Mouse (Mus musculus): ENCODE measurements around the gene Heca. TPM values are rescaled to one million over a fixed set of nuclear protein-coding genes. Genes with fewer than 3 reads are reported as not detected.

Gene Heca
- total and polyA plus RNA-seq, 3 experiments: 5.7 to 66.9 (median 10.5) TPM

DNA sequence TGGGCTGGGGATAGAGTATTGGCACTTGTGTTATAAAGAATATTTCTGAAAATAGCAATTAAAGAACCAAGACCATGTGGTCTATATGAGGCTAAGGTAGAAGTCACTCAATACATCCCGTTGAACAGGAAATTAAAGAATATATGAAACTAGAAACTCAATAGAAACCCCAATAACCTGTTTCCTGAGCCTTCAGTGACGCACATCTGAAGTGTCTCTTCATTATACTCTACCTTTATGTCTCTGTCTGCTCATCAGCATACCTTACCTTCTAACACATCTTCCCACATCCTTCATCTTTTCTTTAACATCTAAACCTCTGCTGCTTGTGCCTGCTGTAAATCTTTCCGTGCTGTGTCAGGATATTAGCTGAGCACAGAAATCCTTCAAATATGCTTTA is 67.8 kb downstream of the Heca start:
- H3K4me1 ChIP-seq (ENCODE audit: control insufficient read depth in 1 of 2, insufficient read depth in 2 of 2, low read length in 2 of 2): no peaks in the 10 kb centered on the region
- no peak overlapping the region for H3K4me3 ChIP-seq (ENCODE audit: control insufficient read depth in 1 of 2, insufficient read depth in 1 of 2, low read depth in 2 of 2, low read length in 2 of 2)
- H3K9me3 ChIP-seq (replicated peaks; ENCODE audit: insufficient read depth, low read length): no peaks in the 10 kb centered on the region
- TF ChIP-seq TCF12 (IDR thresholded peaks at IDR 0.05; ENCODE audit: low read depth, low read length) (no peak), NRF1 (IDR thresholded peaks at IDR 0.05; ENCODE audit: insufficient read depth, low read depth, low read length, poor library complexity, severe bottlenecking) (no peak), POLR2AphosphoS5 (IDR thresholded peaks at IDR 0.05; ENCODE audit: borderline replicate concordance, low read depth, low read length) (no peak), BHLHE40 (IDR thresholded peaks at IDR 0.05; ENCODE audit: borderline replicate concordance, low read depth, low read length) (no peak), USF2 (IDR thresholded peaks at IDR 0.05; ENCODE audit: borderline replicate concordance in 1 of 2, insufficient read depth in 1 of 2, low read depth in 1 of 2, low read length in 2 of 2) (no peak), GABPA (IDR thresholded peaks at IDR 0.05; ENCODE audit: low read depth, low read length) (no peak), ZMIZ1 (IDR thresholded peaks at IDR 0.05; ENCODE audit: low read depth, low read length) (no peak), EP300 (IDR thresholded peaks at IDR 0.05; ENCODE audit: low read depth in 1 of 2, low read length in 2 of 2) (no peak)
- no peak for DNase-seq (ENCODE audit: low read depth, low spot score)
- H3K27me3 ChIP-seq (ENCODE audit: control insufficient read depth in 1 of 2, insufficient read depth in 2 of 2, low read length in 2 of 2): no peaks in the 10 kb centered on the region
- H3K36me3 ChIP-seq (ENCODE audit: control insufficient read depth in 1 of 2, insufficient read depth in 2 of 2, low read length in 2 of 2): no peaks in the 10 kb centered on the region
- no peaks in the 10 kb centered on the region for H3K79me2 ChIP-seq (ENCODE audit: control insufficient read depth, insufficient read depth, low read length, poor library complexity)
- no peak overlapping the region for H3K9ac ChIP-seq (ENCODE audit: control insufficient read depth, low read depth, low read length, poor library complexity, severe bottlenecking)
- no peak overlapping the region for H3K27ac ChIP-seq (ENCODE audit: control insufficient read depth, low read depth, low read length)

DNA sequence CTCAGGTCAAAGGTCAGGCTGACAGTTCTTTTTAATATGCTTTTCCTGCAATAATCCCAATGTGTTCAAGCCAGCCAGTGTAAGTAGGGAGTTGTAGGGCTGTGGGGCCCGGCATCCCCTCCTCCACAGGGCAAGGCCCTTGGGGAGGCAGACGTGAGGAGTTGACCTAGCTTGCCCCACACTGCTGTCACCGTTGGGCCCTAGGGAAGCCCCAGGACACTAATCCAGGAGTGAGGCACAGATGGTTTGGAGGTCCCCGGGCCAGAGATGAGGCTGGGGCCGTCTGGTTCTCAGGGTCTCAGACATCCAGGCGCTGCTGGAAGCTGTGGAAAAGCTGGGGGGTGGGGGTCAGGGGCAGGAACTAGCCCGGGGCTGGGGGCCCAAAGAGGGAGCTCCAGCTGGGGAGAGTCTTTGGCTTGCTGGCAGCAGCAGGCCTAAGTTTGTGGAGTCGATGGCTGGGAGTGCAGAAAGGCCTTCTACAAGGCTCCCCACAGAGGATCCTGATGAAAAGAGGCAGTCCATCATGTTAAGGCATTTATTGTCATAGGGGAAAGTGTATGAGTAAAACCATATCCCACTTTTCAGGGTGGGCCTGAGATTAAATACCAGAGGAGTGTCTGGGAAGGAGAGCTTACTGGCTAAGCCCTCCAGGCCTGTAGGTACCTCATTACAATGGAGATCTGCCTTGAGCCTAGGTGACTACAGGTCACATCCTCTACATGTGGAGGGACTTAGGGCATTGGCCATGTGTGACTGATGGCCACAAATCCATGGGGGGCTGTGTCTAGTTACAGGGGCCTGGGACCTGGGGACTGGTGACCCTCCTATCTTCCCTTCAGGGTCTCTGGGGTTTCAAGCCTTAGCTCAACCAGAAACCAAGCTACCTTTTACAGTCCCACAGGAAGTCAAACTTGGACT is 69.6 kb downstream of the Heca start:
- no peak for DNase-seq (ENCODE audit: low read depth, low spot score)
- Histone ChIP-seq H3K9ac (ENCODE audit: control insufficient read depth, low read depth, low read length, poor library complexity, severe bottlenecking) (no peak overlapping the region), H3K27ac (ENCODE audit: control insufficient read depth, low read depth, low read length) (no peak overlapping the region), H3K27me3 (ENCODE audit: control insufficient read depth in 1 of 2, insufficient read depth in 2 of 2, low read length in 2 of 2) (no peaks in the 10 kb centered on the region), H3K36me3 (ENCODE audit: control insufficient read depth in 1 of 2, insufficient read depth in 2 of 2, low read length in 2 of 2) (no peaks in the 10 kb centered on the region), H3K4me3 (ENCODE audit: control insufficient read depth in 1 of 2, insufficient read depth in 1 of 2, low read depth in 2 of 2, low read length in 2 of 2) (no peak overlapping the region), H3K9me3 (replicated peaks; ENCODE audit: insufficient read depth, low read length) (no peaks in the 10 kb centered on the region), H3K79me2 (ENCODE audit: control insufficient read depth, insufficient read depth, low read length, poor library complexity) (no peaks in the 10 kb centered on the region), H3K4me1 (ENCODE audit: control insufficient read depth in 1 of 2, insufficient read depth in 2 of 2, low read length in 2 of 2) (no peaks in the 10 kb centered on the region)
- TF ChIP-seq EP300 (IDR thresholded peaks at IDR 0.05; ENCODE audit: low read depth in 1 of 2, low read length in 2 of 2) (no peak), TCF12 (IDR thresholded peaks at IDR 0.05; ENCODE audit: low read depth, low read length) (no peak), GABPA (IDR thresholded peaks at IDR 0.05; ENCODE audit: low read depth, low read length) (no peak), MYB (IDR thresholded peaks at IDR 0.05; ENCODE audit: low read depth, low read length) (no peak), CTCF (IDR thresholded peaks at IDR 0.05 in 2 of 3, conservative IDR thresholded peaks at IDR 0.05 in 1 of 3; ENCODE audit: control insufficient read depth in 1 of 3, insufficient read depth in 1 of 3, low read depth in 2 of 3, low read length in 3 of 3, poor library complexity in 1 of 3, severe bottlenecking in 1 of 3) (no peak)

Data from MEL (cell line).